Mouse (Mus musculus): ENCODE data around the gene Nid2.

Gene Nid2

GRCm38 (mm10) chr14:19858808-19859776 lies 108.0 kb downstream of the Nid2 start:
- DNase-seq (ENCODE audit: low read depth, low spot score), result no peak

- no peak for DNase-seq (ENCODE audit: low read depth, low spot score)
Measured at GRCm38 (mm10) chr14:19860281-19860680, 109.2 kb downstream of the Nid2 start.

Measured in WW6 (cell line).